Mouse (Mus musculus) testis, adult 2 months (tissue): Measurements from ENCODE around the gene Grm7. TPM values are rescaled to one million over a fixed set of nuclear protein-coding genes. Genes with fewer than 3 reads are reported as not detected.

Source experiments
- H3K27ac ChIP-seq: fragments of 200-500 bp; 2 replicates; pipeline ENCODE4 v1.5.1; 2012; ENCODE audit warnings: low read depth, low read length; ENCODE audit not compliant: control insufficient read depth, insufficient read depth
- H3K27me3 ChIP-seq: fragments of 200-500 bp; 2 replicates; pipeline ENCODE4 v1.6.1; 2012; ENCODE audit warnings: mild to moderate bottlenecking, low read length, moderate library complexity; ENCODE audit not compliant: control insufficient read depth, insufficient read depth
- H3K36me3 ChIP-seq: fragments of 200-500 bp; 2 replicates; pipeline ENCODE4 v1.6.1; 2012; ENCODE audit warnings: mild to moderate bottlenecking, low read length; ENCODE audit not compliant: control insufficient read depth, insufficient read depth
- H3K4me1 ChIP-seq: fragments of 200-500 bp; 2 replicates; pipeline ENCODE4 v1.6.1; 2012; ENCODE audit warnings: low read length; ENCODE audit not compliant: control insufficient read depth, insufficient read depth
- H3K4me3 ChIP-seq: fragments of 200-500 bp; 2 replicates; pipeline ENCODE4 v1.5.1; 2012; ENCODE audit warnings: low read depth, mild to moderate bottlenecking, low read length, moderate library complexity, mixed read lengths; ENCODE audit not compliant: control insufficient read depth
- CTCF ChIP-seq: fragments of 200-500 bp; IDR thresholded peaks from 2 replicates; pipeline ENCODE4 v1.5.1; 2012; ENCODE audit warnings: low read depth, mild to moderate bottlenecking, inconsistent platforms, low read length, moderate library complexity; ENCODE audit not compliant: control insufficient read depth, insufficient read depth, insufficient replicate concordance
- POLR2A ChIP-seq: fragments of 200-500 bp; IDR thresholded peaks from 2 replicates; pipeline ENCODE4 v1.6.1; 2012; ENCODE audit warnings: low read depth, mild to moderate bottlenecking, inconsistent platforms, low read length, moderate library complexity; ENCODE audit not compliant: control insufficient read depth
- polyA plus RNA-seq: library from polyadenylated mRNA; depleted of rRNA; stranded (reverse); fragments of >200 nt; gene quantifications from 2 replicates; pipeline ENCODE4 v1.2.3, GENCODE M21; 2012

Grm7 gene
- polyA plus RNA-seq, 1 experiment, result 0.58 TPM

DNA sequence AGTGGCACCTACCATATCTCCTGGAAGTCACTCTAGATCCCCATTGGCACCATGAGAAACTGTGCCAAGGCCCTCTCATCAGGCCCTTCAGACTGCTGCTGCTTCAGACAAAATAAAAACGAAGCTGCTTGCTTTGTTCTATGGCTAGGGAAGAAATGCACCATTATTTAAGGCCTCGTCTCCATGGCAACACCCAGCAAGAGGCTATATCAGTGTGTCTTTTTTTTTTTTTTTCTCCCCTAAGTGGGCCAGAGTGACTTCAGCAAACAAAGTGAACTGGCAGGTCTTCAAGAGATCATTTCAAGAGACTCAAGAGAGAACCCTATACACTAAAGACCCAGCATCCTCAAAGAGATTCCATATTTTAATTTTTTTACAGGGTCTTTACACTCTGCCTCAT lies 867.0 kb downstream of the Grm7 start:
- TF ChIP-seq POLR2A, result no peak
- TF ChIP-seq CTCF, result no peak

GRCm38 (mm10) chr6:111521229-111521628 lies 875.8 kb downstream of the Grm7 start:
- no peaks in the 10 kb centered on the region for H3K36me3 ChIP-seq
- H3K4me1 ChIP-seq, result no peaks in the 10 kb centered on the region
- no peak for TF ChIP-seq POLR2A
- no peak for TF ChIP-seq CTCF
- H3K27ac ChIP-seq, result no peak overlapping the region
- H3K4me3 ChIP-seq, result no peak overlapping the region
- H3K27me3 ChIP-seq, result no peaks in the 10 kb centered on the region

More for the DNA sequence above, 867.0 kb downstream of the Grm7 start:
- no peak overlapping the region for H3K4me3 ChIP-seq
- H3K27ac ChIP-seq, result no peak overlapping the region
- H3K4me1 ChIP-seq, result no peaks in the 10 kb centered on the region
- H3K36me3 ChIP-seq, result no peaks in the 10 kb centered on the region
- no peaks in the 10 kb centered on the region for H3K27me3 ChIP-seq

DNA sequence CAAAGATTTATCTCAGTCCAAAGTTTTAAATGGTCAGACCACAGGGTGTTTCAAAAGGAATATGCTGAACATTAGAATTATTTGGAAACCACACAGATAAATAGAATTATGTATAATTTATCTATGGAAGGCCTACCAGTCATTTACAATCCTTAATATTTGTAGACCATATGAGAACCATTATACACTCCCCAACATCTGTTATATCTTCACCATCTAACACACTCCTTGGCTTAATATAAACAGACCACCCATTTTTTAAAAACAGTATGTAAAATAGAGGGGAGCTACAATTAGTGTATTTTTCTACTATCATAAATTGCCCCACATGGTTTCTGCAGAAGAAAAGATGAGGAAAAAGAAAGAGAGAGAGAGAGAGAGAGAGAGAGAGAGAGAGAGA lies 876.7 kb downstream of the Grm7 start:
- Histone ChIP-seq H3K36me3 (no peaks in the 10 kb centered on the region), H3K4me3 (no peak overlapping the region), H3K27ac (no peak overlapping the region), H3K27me3 (no peaks in the 10 kb centered on the region), H3K4me1 (no peaks in the 10 kb centered on the region)
- no peak for TF ChIP-seq CTCF
- no peak for TF ChIP-seq POLR2A

- no peak overlapping the region for H3K27ac ChIP-seq
- no peaks in the 10 kb centered on the region for H3K27me3 ChIP-seq
- TF ChIP-seq CTCF (no peak), POLR2A (no peak)
- no peaks in the 10 kb centered on the region for H3K4me1 ChIP-seq
- H3K4me3 ChIP-seq, result no peak overlapping the region
- H3K36me3 ChIP-seq, result no peaks in the 10 kb centered on the region
Measured at GRCm38 (mm10) chr6:111529985-111530384, 884.6 kb downstream of the Grm7 start.

GRCm38 (mm10) chr6:111558588-111558987 lies 913.2 kb downstream of the Grm7 start:
- Histone ChIP-seq H3K4me3 (no peak overlapping the region), H3K36me3 (no peaks in the 10 kb centered on the region), H3K27ac (no peak overlapping the region), H3K4me1 (no peaks in the 10 kb centered on the region), H3K27me3 (no peaks in the 10 kb centered on the region)
- TF ChIP-seq POLR2A (no peak), CTCF (no peak)

DNA sequence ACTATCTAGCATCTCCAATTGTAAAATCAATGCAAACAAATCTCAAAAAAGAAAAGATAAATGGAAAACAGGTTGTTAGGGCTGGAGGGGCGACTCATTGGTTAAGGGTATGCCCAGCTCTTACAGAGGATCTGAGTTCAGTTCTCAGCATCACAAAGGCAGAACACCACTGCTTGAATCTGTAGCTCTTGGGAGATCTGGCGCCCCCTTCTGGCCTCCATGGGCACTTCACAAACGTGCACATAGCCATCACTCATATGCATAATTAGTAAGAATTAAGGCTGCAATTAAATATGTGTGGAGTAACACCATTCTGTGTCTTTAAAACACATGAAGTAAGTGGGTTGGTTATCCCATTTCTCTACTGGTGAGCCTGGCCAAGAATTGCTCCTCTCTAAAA lies 914.1 kb downstream of the Grm7 start:
- no peak overlapping the region for H3K27ac ChIP-seq
- no peak overlapping the region for H3K4me3 ChIP-seq
- no peaks in the 10 kb centered on the region for H3K4me1 ChIP-seq
- TF ChIP-seq CTCF (peak; percentile 62; the same call in 1 of the 2 replicates), POLR2A (no peak)
- no peaks in the 10 kb centered on the region for H3K27me3 ChIP-seq
- H3K36me3 ChIP-seq, result no peaks in the 10 kb centered on the region

DNA sequence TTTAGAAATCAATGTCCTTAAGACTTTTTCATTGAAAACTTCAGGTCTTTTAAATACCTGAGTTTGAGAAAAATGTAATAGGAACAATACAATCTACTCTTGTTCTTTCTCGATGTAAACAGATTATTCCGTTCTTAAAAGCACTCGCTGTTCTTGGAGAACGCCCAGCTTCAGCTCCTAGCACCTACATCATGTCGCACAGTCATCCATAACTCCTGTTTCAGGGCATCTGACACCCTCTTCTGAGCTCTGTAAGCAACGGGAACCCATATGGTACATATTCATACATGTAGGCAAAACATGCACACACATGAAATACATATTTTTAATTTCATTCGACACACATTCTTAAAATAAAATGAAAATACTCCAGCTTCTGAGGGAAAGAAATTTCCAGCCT lies 916.0 kb downstream of the Grm7 start:
- Histone ChIP-seq H3K36me3 (no peaks in the 10 kb centered on the region), H3K27ac (no peak overlapping the region), H3K4me1 (no peaks in the 10 kb centered on the region), H3K27me3 (no peaks in the 10 kb centered on the region), H3K4me3 (no peak overlapping the region)
- TF ChIP-seq CTCF (no peak), POLR2A (no peak)
